Comparison of ENCODE assay signal across 8 mouse cellular contexts in the genomic region with DNA sequence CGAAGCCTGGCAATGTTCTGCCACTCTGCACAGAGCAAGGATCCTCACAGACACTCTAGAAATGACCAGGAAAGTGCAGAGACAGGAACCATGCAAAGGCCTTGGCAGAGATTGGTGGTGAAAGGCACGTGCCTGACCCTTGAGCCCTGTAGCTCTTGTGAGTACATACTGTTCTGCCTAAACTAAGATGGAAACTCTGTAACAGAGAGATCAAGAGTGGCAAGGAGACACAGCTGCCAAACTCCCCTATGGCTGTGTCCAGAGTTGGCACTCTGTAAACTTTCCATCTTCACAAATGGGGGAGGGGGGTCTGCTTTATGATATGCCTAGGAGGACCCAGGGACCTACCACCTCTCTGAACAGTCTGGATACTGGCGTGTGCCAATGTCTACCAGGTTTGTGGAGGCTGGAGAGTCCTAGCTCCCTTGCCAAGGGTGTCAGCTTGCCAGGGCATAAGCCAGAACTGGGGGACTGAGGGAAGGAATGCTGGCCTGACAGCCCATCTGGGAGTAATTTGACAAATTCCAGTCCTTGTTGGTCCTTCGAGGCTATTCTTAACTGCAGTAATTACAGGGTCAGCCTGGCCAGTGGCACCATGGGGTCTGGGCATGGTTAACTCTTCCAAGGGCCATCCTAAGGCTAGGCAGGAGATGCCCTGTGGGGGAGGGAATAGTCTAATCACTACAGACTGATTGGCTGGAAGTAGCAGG. TPM values are rescaled to one million over a fixed set of nuclear protein-coding genes. Genes with fewer than 3 reads are reported as not detected.
DNase-seq lines count a peak whose midpoint lies in the region; ATAC-seq lines count a peak whose summit lies in the region.

No protein-coding gene starts in this region.

- H3K4me1 ChIP-seq in forebrain, embryonic 10.5 days = peaks cover 84% of the 10 kb centered on the region
- 0 out of 2 replicates have a peak, but pooled peaks cover 1% of the 10 kb centered on the region for H3K4me1 ChIP-seq in forebrain, embryonic 11.5 days (replicated peaks; ENCODE audit: control insufficient read depth, insufficient read depth, low read length)
- H3K4me1 ChIP-seq in lung, embryonic 15.5 days = peaks cover 36% of the 10 kb centered on the region
- H3K4me1 ChIP-seq in embryonic facial prominence, embryonic 14.5 days (ENCODE audit: control insufficient read depth, insufficient read depth, low read length) = peaks cover 58% of the 10 kb centered on the region

- 69% methylated on average over 4 of the region's 4 CpGs for WGBS in forebrain, embryonic 10.5 days
- 76% methylated on average over 4 of the region's 4 CpGs for WGBS in forebrain, embryonic 11.5 days
- 68% methylated on average over 4 of the region's 4 CpGs for WGBS in lung, embryonic 15.5 days
- 48% methylated on average over 4 of the region's 4 CpGs for WGBS in embryonic facial prominence, embryonic 14.5 days

- ATAC-seq in forebrain, embryonic 11.5 days (replicated peaks; ENCODE audit: low FRiP score) = no peak
- no peak for ATAC-seq in lung, embryonic 15.5 days (ENCODE audit: borderline replicate concordance, extremely low read depth, low FRiP score, low TSS enrichment)
- ATAC-seq in embryonic facial prominence, embryonic 14.5 days (ENCODE audit: low read depth) = no peak

- DNase-seq in forebrain, embryonic 10.5 days (ENCODE audit: extremely low spot score, low spot score) = no peak
- DNase-seq in forebrain, embryonic 11.5 days (ENCODE audit: low spot score) = no peak
- DNase-seq in lung, postnatal 4 days = no peak
- DNase-seq in embryonic facial prominence, embryonic 14.5 days (ENCODE audit: low spot score) = peak; percentile 44
- DNase-seq in mesoderm, embryonic 11.5 days (ENCODE audit: low read depth, low spot score) = peak; percentile 26
- no peak for DNase-seq in left cerebral cortex, adult 9 months (ENCODE audit: low spot score in 2 of 2)
- DNase-seq in natural killer cell, adult 2 months (ENCODE audit: low spot score in 2 of 2) = no peak

- H3K4me3 ChIP-seq in forebrain, embryonic 10.5 days = no peak overlapping the region
- H3K4me3 ChIP-seq in forebrain, embryonic 11.5 days (ENCODE audit: low read depth, low read length) = no peak overlapping the region
- H3K4me3 ChIP-seq in lung, embryonic 15.5 days = no peak overlapping the region
- no peak overlapping the region for H3K4me3 ChIP-seq in embryonic facial prominence, embryonic 14.5 days (ENCODE audit: low read depth, low read length)

- no peaks in the 10 kb centered on the region for H3K27me3 ChIP-seq in forebrain, embryonic 10.5 days (ENCODE audit: poor library complexity, severe bottlenecking)
- H3K27me3 ChIP-seq in forebrain, embryonic 11.5 days (ENCODE audit: control insufficient read depth, insufficient read depth, low read length) = no peaks in the 10 kb centered on the region
- no peaks in the 10 kb centered on the region for H3K27me3 ChIP-seq in lung, embryonic 15.5 days
- no peaks in the 10 kb centered on the region for H3K27me3 ChIP-seq in embryonic facial prominence, embryonic 14.5 days (replicated peaks; ENCODE audit: control insufficient read depth, insufficient read depth, low read length)

- H3K27ac ChIP-seq in forebrain, embryonic 10.5 days = peak overlapping the region; percentile 81
- H3K27ac ChIP-seq in forebrain, embryonic 11.5 days (ENCODE audit: low read depth, low read length) = no peak overlapping the region
- 0 out of 2 replicates have a peak overlapping the region, but pooled peaks have one; percentile 43 for H3K27ac ChIP-seq in lung, embryonic 15.5 days
- peak overlapping the region; percentile 87 for H3K27ac ChIP-seq in embryonic facial prominence, embryonic 14.5 days (replicated peaks; ENCODE audit: low read depth, low read length)

- H3K4me2 ChIP-seq in forebrain, embryonic 11.5 days (ENCODE audit: low read depth, low read length, severe bottlenecking) = no peak overlapping the region
- no peak overlapping the region for H3K4me2 ChIP-seq in lung, embryonic 15.5 days
- no peak overlapping the region for H3K4me2 ChIP-seq in embryonic facial prominence, embryonic 14.5 days (ENCODE audit: low read depth, low read length)

- H3K9me3 ChIP-seq in forebrain, embryonic 10.5 days = no peaks in the 10 kb centered on the region
- H3K9me3 ChIP-seq in forebrain, embryonic 11.5 days (ENCODE audit: control insufficient read depth, low read length) = no peaks in the 10 kb centered on the region
- no peaks in the 10 kb centered on the region for H3K9me3 ChIP-seq in lung, embryonic 15.5 days
- no peaks in the 10 kb centered on the region for H3K9me3 ChIP-seq in embryonic facial prominence, embryonic 14.5 days (ENCODE audit: control insufficient read depth, low read length)

- peaks cover 71% of the 10 kb centered on the region for H3K36me3 ChIP-seq in forebrain, embryonic 10.5 days (replicated peaks)
- H3K36me3 ChIP-seq in forebrain, embryonic 11.5 days (ENCODE audit: control insufficient read depth, insufficient read depth, low read length) = no peaks in the 10 kb centered on the region; the same call in 1 of the 2 replicates
- H3K36me3 ChIP-seq in lung, embryonic 15.5 days = peaks cover 48% of the 10 kb centered on the region
- H3K36me3 ChIP-seq in embryonic facial prominence, embryonic 14.5 days (ENCODE audit: control insufficient read depth, insufficient read depth, low read length) = peaks cover 42% of the 10 kb centered on the region

- H3K9ac ChIP-seq in forebrain, embryonic 11.5 days (ENCODE audit: low read length) = no peak overlapping the region
- no peak overlapping the region for H3K9ac ChIP-seq in lung, embryonic 15.5 days
- no peak overlapping the region for H3K9ac ChIP-seq in embryonic facial prominence, embryonic 14.5 days (ENCODE audit: low read depth, low read length)

RNA-seq across cellular contexts. Expression of a gene that starts 13.1 kb away (rescaled TPM):
- 63.7 and 66.3 TPM in 2 replicates for polyA plus RNA-seq in forebrain, embryonic 10.5 days (2016; fragmentation: Nextera tagmentation; extraction: Ambion mirVana)
- polyA plus RNA-seq in forebrain, embryonic 11.5 days (2014; fragmentation: Nextera tagmentation; extraction: Ambion mirVana) = 57.7 and 60.7 TPM in 2 replicates
- 66.0 and 66.5 TPM in 2 replicates for polyA plus RNA-seq in lung, embryonic 15.5 days (2015; fragmentation: Nextera tagmentation; extraction: Ambion mirVana)
- 57.6 and 57.7 TPM in 2 replicates for polyA plus RNA-seq in embryonic facial prominence, embryonic 14.5 days (2014; fragmentation: Nextera tagmentation; extraction: Ambion mirVana)

RNA-seq across cellular contexts. Expression of a gene that starts 13.1 kb away (rescaled TPM):
- polyA plus RNA-seq in forebrain, embryonic 10.5 days (2016; fragmentation: Nextera tagmentation; extraction: Ambion mirVana) = 9.2 and 9.3 TPM in 2 replicates
- 7.6 and 7.7 TPM in 2 replicates for polyA plus RNA-seq in forebrain, embryonic 11.5 days (2014; fragmentation: Nextera tagmentation; extraction: Ambion mirVana)
- 25.1 and 25.9 TPM in 2 replicates for polyA plus RNA-seq in lung, embryonic 15.5 days (2015; fragmentation: Nextera tagmentation; extraction: Ambion mirVana)
- 31.3 and 32.4 TPM in 2 replicates for polyA plus RNA-seq in embryonic facial prominence, embryonic 14.5 days (2014; fragmentation: Nextera tagmentation; extraction: Ambion mirVana)

RNA-seq across cellular contexts. Expression of a gene that starts 26.7 kb away (rescaled TPM):
- polyA plus RNA-seq in forebrain, embryonic 10.5 days (2016; fragmentation: Nextera tagmentation; extraction: Ambion mirVana) = 17.6 and 19.1 TPM in 2 replicates
- 20.5 and 23.3 TPM in 2 replicates for polyA plus RNA-seq in forebrain, embryonic 11.5 days (2014; fragmentation: Nextera tagmentation; extraction: Ambion mirVana)
- polyA plus RNA-seq in lung, embryonic 15.5 days (2015; fragmentation: Nextera tagmentation; extraction: Ambion mirVana) = 13.4 and 15.2 TPM in 2 replicates
- 11.5 and 16.1 TPM in 2 replicates for polyA plus RNA-seq in embryonic facial prominence, embryonic 14.5 days (2014; fragmentation: Nextera tagmentation; extraction: Ambion mirVana)

RNA-seq across cellular contexts. Expression of a gene that starts 28.1 kb away (rescaled TPM):
- 93.5 and 94.7 TPM in 2 replicates for polyA plus RNA-seq in forebrain, embryonic 10.5 days (2016; fragmentation: Nextera tagmentation; extraction: Ambion mirVana)
- polyA plus RNA-seq in forebrain, embryonic 11.5 days (2014; fragmentation: Nextera tagmentation; extraction: Ambion mirVana) = 87.4 and 91.4 TPM in 2 replicates
- polyA plus RNA-seq in lung, embryonic 15.5 days (2015; fragmentation: Nextera tagmentation; extraction: Ambion mirVana) = 93.8 and 94.6 TPM in 2 replicates
- 90.8 and 90.9 TPM in 2 replicates for polyA plus RNA-seq in embryonic facial prominence, embryonic 14.5 days (2014; fragmentation: Nextera tagmentation; extraction: Ambion mirVana)

RNA-seq across cellular contexts. Expression of a gene that starts 58.3 kb away (rescaled TPM):
- 22.5 and 23.2 TPM in 2 replicates for polyA plus RNA-seq in forebrain, embryonic 10.5 days (2016; fragmentation: Nextera tagmentation; extraction: Ambion mirVana)
- 31.3 and 34.5 TPM in 2 replicates for polyA plus RNA-seq in forebrain, embryonic 11.5 days (2014; fragmentation: Nextera tagmentation; extraction: Ambion mirVana)
- 18.5 and 24.0 TPM in 2 replicates for polyA plus RNA-seq in lung, embryonic 15.5 days (2015; fragmentation: Nextera tagmentation; extraction: Ambion mirVana)
- polyA plus RNA-seq in embryonic facial prominence, embryonic 14.5 days (2014; fragmentation: Nextera tagmentation; extraction: Ambion mirVana) = 34.7 and 36.3 TPM in 2 replicates

Comparison
In these comparisons a context has a peak if more than half of its experiments do, and no peak if none do; other contexts are left out.
1. DNase-seq: peak in embryonic facial prominence, embryonic 14.5 days (single experiment) and mesoderm, embryonic 11.5 days (single experiment); none in forebrain, embryonic 10.5 days (single experiment), forebrain, embryonic 11.5 days (single experiment), lung, postnatal 4 days (0 of 2), left cerebral cortex, adult 9 months (0 of 2) and natural killer cell, adult 2 months (0 of 2).